Mouse (Mus musculus): ENCODE measurements around the gene Gm12253. TPM values are rescaled to one million over a fixed set of nuclear protein-coding genes. Genes with fewer than 3 reads are reported as not detected.

The Gm12253 gene
- polyA plus RNA-seq, 1 experiment from 2014 or later: not detected

DNA sequence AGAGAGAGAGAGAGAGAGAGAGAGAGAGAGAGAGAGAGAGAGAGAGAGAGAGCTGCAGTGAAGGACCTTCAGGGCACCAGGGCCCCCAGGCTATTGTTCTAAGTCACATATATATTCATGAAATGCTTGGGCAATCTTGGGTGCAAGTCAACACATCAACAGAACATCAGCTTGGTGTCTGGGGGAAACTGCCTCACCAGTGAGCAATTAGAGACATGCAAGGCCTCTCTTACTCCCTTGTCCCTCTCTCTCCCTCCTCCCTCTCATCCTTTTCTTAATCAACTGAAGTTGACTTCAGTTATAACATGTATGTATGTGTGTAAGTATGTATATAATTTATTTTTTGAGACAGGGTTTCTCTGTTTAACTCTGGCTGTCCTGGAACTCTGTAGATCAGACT is 29.8 kb downstream of the Gm12253 start, which contains the start of gene Olfr30:
Olfr30 (minus strand) TSS at position 101 of the 400 bp plus-strand sequence.
- DNase-seq (ENCODE audit: low spot score) (no peak), ATAC-seq (replicated peaks; ENCODE audit: low FRiP score) (no peak)
- no peaks in the 10 kb centered on the region for H3K4me1 ChIP-seq (replicated peaks; ENCODE audit: control insufficient read depth, insufficient read depth, low read length)
- no peak within 1 kb of the TSS for H3K9ac ChIP-seq (ENCODE audit: low read depth, low read length)
- H3K4me2 ChIP-seq: no peak within 1 kb of the TSS
- no peak within 1 kb of the TSS for H3K27ac ChIP-seq (ENCODE audit: low read depth, low read length)
- H3K4me3 ChIP-seq (ENCODE audit: low read depth, low read length): no peak within 1 kb of the TSS
- H3K36me3 ChIP-seq (ENCODE audit: control insufficient read depth, insufficient read depth, low read length): no peaks in the 10 kb centered on the region
- no peaks in the 10 kb centered on the region for H3K9me3 ChIP-seq (ENCODE audit: control insufficient read depth, low read length)
- no peaks in the 10 kb centered on the region for H3K27me3 ChIP-seq (replicated peaks; ENCODE audit: control insufficient read depth, insufficient read depth, low read length)

Other genes starting within 250 kb of the Gm12253 start
- 5.0 and 5.5 TPM in 2 replicates for gene Igtp, start 233.0 kb upstream of the Gm12253 start, polyA plus RNA-seq (2014; fragmentation: Nextera tagmentation; extraction: Ambion mirVana)
- gene Irgm2, start 232.9 kb upstream of the Gm12253 start, polyA plus RNA-seq (2014; fragmentation: Nextera tagmentation; extraction: Ambion mirVana): 2.3 and 2.5 TPM in 2 replicates
- gene 4930438A08Rik, start 157.8 kb upstream of the Gm12253 start, polyA plus RNA-seq (2014; fragmentation: Nextera tagmentation; extraction: Ambion mirVana): 0.30 and 0.44 TPM in 2 replicates
- gene Zfp692, start 125.5 kb upstream of the Gm12253 start, polyA plus RNA-seq (2014; fragmentation: Nextera tagmentation; extraction: Ambion mirVana): 18.3 and 19.2 TPM in 2 replicates
- 50.6 and 50.7 TPM in 2 replicates for gene Zfp672, start 102.2 kb upstream of the Gm12253 start, polyA plus RNA-seq (2014; fragmentation: Nextera tagmentation; extraction: Ambion mirVana)
- gene Sh3bp5l, start 101.8 kb upstream of the Gm12253 start, polyA plus RNA-seq (2014; fragmentation: Nextera tagmentation; extraction: Ambion mirVana): 20.5 and 25.3 TPM in 2 replicates
- 0.14 and 0.27 TPM in 2 replicates for gene Lypd8, start 53.5 kb upstream of the Gm12253 start, polyA plus RNA-seq (2014; fragmentation: Nextera tagmentation; extraction: Ambion mirVana)
- gene 1810065E05Rik, start 11.4 kb upstream of the Gm12253 start, polyA plus RNA-seq (2014; fragmentation: Nextera tagmentation; extraction: Ambion mirVana): not detected in 2 replicates
- not detected in 2 replicates for gene Lypd9, start 20.4 kb downstream of the Gm12253 start, polyA plus RNA-seq (2014; fragmentation: Nextera tagmentation; extraction: Ambion mirVana)
- not detected in 2 replicates for gene Olfr30, start 29.7 kb downstream of the Gm12253 start, polyA plus RNA-seq (2014; fragmentation: Nextera tagmentation; extraction: Ambion mirVana)
- gene Olfr332, start 60.0 kb downstream of the Gm12253 start, polyA plus RNA-seq (2014; fragmentation: Nextera tagmentation; extraction: Ambion mirVana): not detected in 2 replicates
- gene Olfr331, start 70.0 kb downstream of the Gm12253 start, polyA plus RNA-seq (2014; fragmentation: Nextera tagmentation; extraction: Ambion mirVana): not detected in 2 replicates
- not detected in 2 replicates for gene Olfr330, start 102.3 kb downstream of the Gm12253 start, polyA plus RNA-seq (2014; fragmentation: Nextera tagmentation; extraction: Ambion mirVana)
- not detected in 2 replicates for gene Olfr329-ps, start 113.9 kb downstream of the Gm12253 start, polyA plus RNA-seq (2014; fragmentation: Nextera tagmentation; extraction: Ambion mirVana)
- gene Olfr328, start 123.1 kb downstream of the Gm12253 start, polyA plus RNA-seq (2014; fragmentation: Nextera tagmentation; extraction: Ambion mirVana): 0.05 and 0.08 TPM in 2 replicates
- gene Olfr224, start 138.0 kb downstream of the Gm12253 start, polyA plus RNA-seq (2014; fragmentation: Nextera tagmentation; extraction: Ambion mirVana): not detected in 2 replicates
- not detected in 2 replicates for gene Olfr325, start 145.2 kb downstream of the Gm12253 start, polyA plus RNA-seq (2014; fragmentation: Nextera tagmentation; extraction: Ambion mirVana)
- not detected in 2 replicates for gene Olfr324, start 162.6 kb downstream of the Gm12253 start, polyA plus RNA-seq (2014; fragmentation: Nextera tagmentation; extraction: Ambion mirVana)
- gene 2210407C18Rik, start 183.5 kb downstream of the Gm12253 start, polyA plus RNA-seq (2014; fragmentation: Nextera tagmentation; extraction: Ambion mirVana): not detected in 2 replicates
- not detected in 2 replicates for gene Olfr323, start 197.9 kb downstream of the Gm12253 start, polyA plus RNA-seq (2014; fragmentation: Nextera tagmentation; extraction: Ambion mirVana)
- 5.6 and 6.4 TPM in 2 replicates for gene Trim58, start 207.9 kb downstream of the Gm12253 start, polyA plus RNA-seq (2014; fragmentation: Nextera tagmentation; extraction: Ambion mirVana)
- not detected in 2 replicates for gene Olfr322, start 226.2 kb downstream of the Gm12253 start, polyA plus RNA-seq (2014; fragmentation: Nextera tagmentation; extraction: Ambion mirVana)
- gene Olfr320, start 248.5 kb downstream of the Gm12253 start, polyA plus RNA-seq (2014; fragmentation: Nextera tagmentation; extraction: Ambion mirVana): not detected in 2 replicates

Data from liver, embryonic 11.5 days (tissue).